10 mouse cellular contexts compared by ENCODE assay signal in genomic region chr7:67199412-67199811, GRCm38 (mm10). TPM values are rescaled to one million over a fixed set of nuclear protein-coding genes. Genes with fewer than 3 reads are reported as not detected.
DNase-seq lines count a peak whose midpoint lies in the region; ATAC-seq and TF ChIP-seq lines count a peak whose summit lies in the region.
"Had no signal": no experiment of that assay in that cellular context is flagged by ENCODE, and none has a peak within 500 bp of the region (broad histone marks: within the 10 kb centered on the region; RNA-seq: fewer than 3 reads in every experiment).

No protein-coding gene starts in this region.

- no peaks in the 10 kb centered on the region for H3K4me1 ChIP-seq in bone marrow macrophage, adult 2 months (ENCODE audit: control insufficient read depth, insufficient read depth, low read length)
- no peaks in the 10 kb centered on the region for H3K4me1 ChIP-seq in hindbrain, embryonic 16.5 days (ENCODE audit: control insufficient read depth, insufficient read depth, low read depth, low read length)
- H3K4me1 ChIP-seq in limb, embryonic 14.5 days (ENCODE audit: control insufficient read depth, insufficient read depth, low read length): no peaks in the 10 kb centered on the region
- H3K4me1 ChIP-seq in neural tube, embryonic 15.5 days: no peaks in the 10 kb centered on the region
- no peaks in the 10 kb centered on the region for H3K4me1 ChIP-seq in thymus, adult 2 months (replicated peaks; ENCODE audit: control insufficient read depth, insufficient read depth, low read length)
- H3K4me1 ChIP-seq: embryonic facial prominence, embryonic 12.5 days; midbrain, embryonic 12.5 days had no signal

- peak; percentile 73 for DNase-seq in layer of hippocampus, adult 11-12 months (ENCODE audit: low spot score)
- DNase-seq in layer of hippocampus, adult 9-11 months: no peak
- peak; percentile 76 for DNase-seq in limb, embryonic 14.5 days (ENCODE audit: low spot score)
- peak; percentile 61 for DNase-seq in thymus, adult 2 months

- no peak overlapping the region for H3K4me2 ChIP-seq in hindbrain, embryonic 16.5 days (ENCODE audit: low read length)
- H3K4me2 ChIP-seq in limb, embryonic 14.5 days (replicated peaks; ENCODE audit: low read depth, low read length, severe bottlenecking): no peak overlapping the region
- H3K4me2 ChIP-seq in neural tube, embryonic 15.5 days: no peak overlapping the region
- H3K4me2 ChIP-seq: embryonic facial prominence, embryonic 12.5 days; midbrain, embryonic 12.5 days had no signal

- H3K36me3 ChIP-seq in hindbrain, embryonic 16.5 days (ENCODE audit: control insufficient read depth, insufficient read depth, low read length): no peaks in the 10 kb centered on the region
- H3K36me3 ChIP-seq in limb, embryonic 14.5 days (ENCODE audit: control insufficient read depth, insufficient read depth, low read length): no peaks in the 10 kb centered on the region
- H3K36me3 ChIP-seq in neural tube, embryonic 15.5 days: no peaks in the 10 kb centered on the region
- H3K36me3 ChIP-seq in thymus, adult 2 months (ENCODE audit: control insufficient read depth, insufficient read depth, low read length): no peaks in the 10 kb centered on the region
- H3K36me3 ChIP-seq: embryonic facial prominence, embryonic 12.5 days; midbrain, embryonic 12.5 days had no signal

- 21% methylated on average over 10 of the region's 10 CpGs for WGBS in hindbrain, embryonic 16.5 days
- 20% methylated on average over 10 of the region's 10 CpGs for WGBS in limb, embryonic 14.5 days
- 23% methylated on average over 10 of the region's 10 CpGs for WGBS in neural tube, embryonic 15.5 days
- 19% methylated on average over 10 of the region's 10 CpGs for WGBS in thymus, adult 2 months

- TF ChIP-seq POLR2A in bone marrow macrophage, adult 2 months (IDR thresholded peaks at IDR 0.05; ENCODE audit: borderline replicate concordance, low read depth, low read length): no peak
- TF ChIP-seq POLR2A in limb, embryonic 14.5 days (IDR thresholded peaks at IDR 0.05; ENCODE audit: borderline replicate concordance, extremely low read depth, insufficient read depth, insufficient read length): no peak
- no peak for TF ChIP-seq POLR2A in thymus, adult 2 months (IDR thresholded peaks at IDR 0.05; ENCODE audit: control insufficient read depth, extremely low read depth, insufficient read depth, low read length, poor library complexity)

- H3K27me3 ChIP-seq in hindbrain, embryonic 16.5 days (replicated peaks; ENCODE audit: control insufficient read depth, insufficient read depth, low read length): no peaks in the 10 kb centered on the region
- no peaks in the 10 kb centered on the region for H3K27me3 ChIP-seq in limb, embryonic 14.5 days (ENCODE audit: control insufficient read depth, insufficient read depth, low read length)
- no peaks in the 10 kb centered on the region for H3K27me3 ChIP-seq in neural tube, embryonic 15.5 days (replicated peaks)
- no peaks in the 10 kb centered on the region for H3K27me3 ChIP-seq in thymus, adult 2 months (ENCODE audit: control insufficient read depth, insufficient read depth, low read length)
- H3K27me3 ChIP-seq: embryonic facial prominence, embryonic 12.5 days; midbrain, embryonic 12.5 days had no signal

- H3K9ac ChIP-seq in hindbrain, embryonic 16.5 days (ENCODE audit: low read depth, low read length): no peak overlapping the region
- H3K9ac ChIP-seq in limb, embryonic 14.5 days (ENCODE audit: low read depth, low read length, severe bottlenecking): no peak overlapping the region
- H3K9ac ChIP-seq in neural tube, embryonic 15.5 days (replicated peaks): no peak overlapping the region
- H3K9ac ChIP-seq: embryonic facial prominence, embryonic 12.5 days; midbrain, embryonic 12.5 days had no signal

- ATAC-seq in erythroid progenitor cell, adult 5-6 weeks (replicated peaks; ENCODE audit: low FRiP score, poor library complexity, severe bottlenecking): 0 out of 2 replicates have a peak, but pooled peaks have one; percentile 63
- ATAC-seq in hindbrain, embryonic 16.5 days: peak; percentile 54; the same call in 1 of the 2 replicates
- ATAC-seq in limb, embryonic 14.5 days (ENCODE audit: low FRiP score, low read depth): 0 out of 2 replicates have a peak, but pooled peaks have one; percentile 57
- peak; percentile 73 for ATAC-seq in neural tube, embryonic 15.5 days (ENCODE audit: low FRiP score)

- H3K4me3 ChIP-seq in bone marrow macrophage, adult 2 months (ENCODE audit: insufficient read depth, low read length): no peak overlapping the region
- no peak overlapping the region for H3K4me3 ChIP-seq in hindbrain, embryonic 16.5 days (ENCODE audit: low read length)
- H3K4me3 ChIP-seq in limb, embryonic 14.5 days (replicated peaks; ENCODE audit: low read length): no peak overlapping the region
- H3K4me3 ChIP-seq in neural tube, embryonic 15.5 days (replicated peaks): no peak overlapping the region
- no peak overlapping the region for H3K4me3 ChIP-seq in thymus, adult 2 months (ENCODE audit: control insufficient read depth, insufficient read depth, low read length)
- H3K4me3 ChIP-seq: embryonic facial prominence, embryonic 12.5 days; midbrain, embryonic 12.5 days had no signal

- TF ChIP-seq CTCF in bone marrow macrophage, adult 2 months (IDR thresholded peaks at IDR 0.05; ENCODE audit: low read depth, low read length): peak; percentile 81
- TF ChIP-seq CTCF in thymus, adult 2 months (IDR thresholded peaks at IDR 0.05; ENCODE audit: borderline replicate concordance, control insufficient read depth, extremely low read depth, insufficient read depth, low read length, poor library complexity): peak; percentile 81

- H3K9me3 ChIP-seq in hindbrain, embryonic 16.5 days (ENCODE audit: control insufficient read depth, low read length): no peaks in the 10 kb centered on the region
- H3K9me3 ChIP-seq in limb, embryonic 14.5 days (ENCODE audit: control insufficient read depth, low read length): no peaks in the 10 kb centered on the region
- H3K9me3 ChIP-seq in neural tube, embryonic 15.5 days (replicated peaks): no peaks in the 10 kb centered on the region
- H3K9me3 ChIP-seq: embryonic facial prominence, embryonic 12.5 days; midbrain, embryonic 12.5 days had no signal

- no peak overlapping the region for H3K27ac ChIP-seq in bone marrow macrophage, adult 2 months (ENCODE audit: insufficient read depth, low read depth, low read length)
- H3K27ac ChIP-seq in hindbrain, embryonic 16.5 days (ENCODE audit: low read depth, low read length): no peak overlapping the region
- H3K27ac ChIP-seq in limb, embryonic 14.5 days (replicated peaks; ENCODE audit: low read depth, low read length): no peak overlapping the region
- H3K27ac ChIP-seq in neural tube, embryonic 15.5 days (replicated peaks): no peak overlapping the region
- H3K27ac ChIP-seq in thymus, adult 2 months (ENCODE audit: control insufficient read depth, insufficient read depth, low read length): no peak overlapping the region
- H3K27ac ChIP-seq: embryonic facial prominence, embryonic 12.5 days; midbrain, embryonic 12.5 days had no signal

RNA-seq across cellular contexts. Expression of gene Lysmd4, which starts 22.9 kb away (rescaled TPM):
- 5.0 and 5.6 TPM in 2 replicates for polyA plus RNA-seq in bone marrow macrophage, adult 2 months (2012; ENCODE audit: insufficient read depth, insufficient read length, missing spikeins)
- 1.8 TPM in 1 of 2 replicates, not detected in the other for total RNA-seq in erythroid progenitor cell, adult 5-6 weeks (2015; ENCODE audit: low replicate concordance)
- 1.3 and 2.3 TPM in 2 replicates for total RNA-seq in erythroid progenitor cell, adult 5-6 weeks (2017; ENCODE audit: low replicate concordance)
- polyA plus RNA-seq in hindbrain, embryonic 16.5 days (2015; fragmentation: Nextera tagmentation; extraction: Ambion mirVana): 37.5 and 41.2 TPM in 2 replicates
- 17.4 and 18.8 TPM in 2 replicates for polyA plus RNA-seq in limb, embryonic 14.5 days (2012; rRNA removed)
- polyA plus RNA-seq in limb, embryonic 14.5 days (2014; fragmentation: Nextera tagmentation; extraction: Ambion mirVana): 14.0 and 15.4 TPM in 2 replicates
- polyA plus RNA-seq in neural tube, embryonic 15.5 days (2015; fragmentation: Nextera tagmentation; extraction: Ambion mirVana): 33.1 and 37.0 TPM in 2 replicates
- polyA plus RNA-seq in thymus, adult 2 months (2012; rRNA removed): 9.3 and 10.3 TPM in 2 replicates
